Mouse (Mus musculus): ENCODE data around the gene Scaf8. TPM values are rescaled to one million over a fixed set of nuclear protein-coding genes. Genes with fewer than 3 reads are reported as not detected.
"Not testable (repeated sequence)": the region's sequence is repeated elsewhere in the genome, so short reads cannot be mapped to it uniquely, and the experiment has no call there.

Gene Scaf8
- polyA plus RNA-seq, 1 experiment from 2014 or later = 20.9 TPM

GRCm38 (mm10) chr17:3135346-3135745 is 20.6 kb downstream of the Scaf8 start:
- Histone ChIP-seq H3K9me3 (replicated peaks) (no peaks in the 10 kb centered on the region), H3K27me3 (ENCODE audit: low read depth, poor library complexity, severe bottlenecking) (no peaks in the 10 kb centered on the region), H3K4me3 (no peak overlapping the region), H3K27ac (replicated peaks) (no peak overlapping the region), H3K36me3 (peaks cover 64% of the 10 kb centered on the region), H3K4me1 (no peaks in the 10 kb centered on the region)
- no peak for DNase-seq (ENCODE audit: low spot score)

GRCm38 (mm10) chr17:3136127-3136526 is 21.4 kb downstream of the Scaf8 start:
- H3K4me3 ChIP-seq = no peak overlapping the region
- no peaks in the 10 kb centered on the region for H3K4me1 ChIP-seq
- H3K9me3 ChIP-seq (replicated peaks) = no peaks in the 10 kb centered on the region
- peaks cover 62% of the 10 kb centered on the region for H3K36me3 ChIP-seq
- DNase-seq (ENCODE audit: low spot score) = no peak
- 89% methylated on average over 7 of the region's 7 CpGs for WGBS
- no peaks in the 10 kb centered on the region for H3K27me3 ChIP-seq (ENCODE audit: low read depth, poor library complexity, severe bottlenecking)
- no peak overlapping the region for H3K27ac ChIP-seq (replicated peaks)

GRCm38 (mm10) chr17:3138387-3138786 is 23.6 kb downstream of the Scaf8 start:
- Histone ChIP-seq H3K4me3 (no peak overlapping the region), H3K27ac (replicated peaks) (no peak overlapping the region), H3K9me3 (replicated peaks) (no peaks in the 10 kb centered on the region), H3K4me1 (no peaks in the 10 kb centered on the region), H3K27me3 (ENCODE audit: low read depth, poor library complexity, severe bottlenecking) (no peaks in the 10 kb centered on the region), H3K36me3 (peaks cover 45% of the 10 kb centered on the region; the same call in 1 of the 2 replicates)
- DNase-seq (ENCODE audit: low spot score) = no peak
- WGBS = 80% methylated on average over 3 of the region's 3 CpGs

GRCm38 (mm10) chr17:3140100-3140499 is 25.3 kb downstream of the Scaf8 start:
- DNase-seq (ENCODE audit: low spot score) = no peak
- no peak overlapping the region for H3K27ac ChIP-seq (replicated peaks)
- no peaks in the 10 kb centered on the region for H3K9me3 ChIP-seq (replicated peaks)
- peaks cover 38% of the 10 kb centered on the region for H3K36me3 ChIP-seq
- 88% methylated on average over 1 of the region's 1 CpGs for WGBS
- H3K27me3 ChIP-seq (ENCODE audit: low read depth, poor library complexity, severe bottlenecking) = no peaks in the 10 kb centered on the region
- no peak overlapping the region for H3K4me3 ChIP-seq
- H3K4me1 ChIP-seq = no peaks in the 10 kb centered on the region

- WGBS = 81% methylated on average over 1 of the region's 1 CpGs
- Histone ChIP-seq H3K27me3 (ENCODE audit: low read depth, poor library complexity, severe bottlenecking) (no peaks in the 10 kb centered on the region), H3K27ac (replicated peaks) (no peak overlapping the region), H3K36me3 (peaks cover 65% of the 10 kb centered on the region), H3K9me3 (replicated peaks) (no peaks in the 10 kb centered on the region), H3K4me1 (no peaks in the 10 kb centered on the region), H3K4me3 (no peak overlapping the region)
- no peak for DNase-seq (ENCODE audit: low spot score)
Observed at GRCm38 (mm10) chr17:3148853-3149252, 34.1 kb downstream of the Scaf8 start.

- no peak for DNase-seq (ENCODE audit: low spot score)
- Histone ChIP-seq H3K4me1 (no peaks in the 10 kb centered on the region), H3K27me3 (ENCODE audit: low read depth, poor library complexity, severe bottlenecking) (no peaks in the 10 kb centered on the region), H3K9me3 (replicated peaks) (no peaks in the 10 kb centered on the region), H3K36me3 (peaks cover 71% of the 10 kb centered on the region), H3K27ac (replicated peaks) (no peak overlapping the region), H3K4me3 (no peak overlapping the region)
- WGBS = 84% methylated on average over 1 of the region's 1 CpGs
Observed at GRCm38 (mm10) chr17:3149541-3149940, 34.8 kb downstream of the Scaf8 start.

GRCm38 (mm10) chr17:3150701-3151100 is 35.9 kb downstream of the Scaf8 start:
- H3K4me3 ChIP-seq; H3K4me1 ChIP-seq; H3K27me3 ChIP-seq (ENCODE audit: low read depth, poor library complexity, severe bottlenecking); H3K27ac ChIP-seq (replicated peaks); H3K9me3 ChIP-seq (replicated peaks); DNase-seq (ENCODE audit: low spot score): not testable (repeated sequence)
- WGBS = 82% methylated on average over 1 of the region's 1 CpGs
- peaks cover 72% of the 10 kb centered on the region for H3K36me3 ChIP-seq

GRCm38 (mm10) chr17:3151181-3151580 is 36.4 kb downstream of the Scaf8 start:
- H3K27me3 ChIP-seq (ENCODE audit: low read depth, poor library complexity, severe bottlenecking) = no peaks in the 10 kb centered on the region
- no peaks in the 10 kb centered on the region for H3K9me3 ChIP-seq (replicated peaks)
- no peaks in the 10 kb centered on the region for H3K4me1 ChIP-seq
- no peak for DNase-seq (ENCODE audit: low spot score)
- no peak overlapping the region for H3K4me3 ChIP-seq
- no peak overlapping the region for H3K27ac ChIP-seq (replicated peaks)
- H3K36me3 ChIP-seq = peaks cover 72% of the 10 kb centered on the region

GRCm38 (mm10) chr17:3156176-3156575 is 41.4 kb downstream of the Scaf8 start:
- H3K9me3 ChIP-seq (replicated peaks); H3K4me3 ChIP-seq; DNase-seq (ENCODE audit: low spot score); H3K27me3 ChIP-seq (ENCODE audit: low read depth, poor library complexity, severe bottlenecking); H3K27ac ChIP-seq (replicated peaks); H3K4me1 ChIP-seq: not testable (repeated sequence)
- WGBS = 91% methylated on average over 9 of the region's 9 CpGs
- peaks cover 80% of the 10 kb centered on the region for H3K36me3 ChIP-seq

- H3K4me3 ChIP-seq = no peak overlapping the region
- H3K4me1 ChIP-seq = no peaks in the 10 kb centered on the region
- DNase-seq (ENCODE audit: low spot score) = no peak
- H3K27ac ChIP-seq (replicated peaks) = no peak overlapping the region
- no peaks in the 10 kb centered on the region for H3K9me3 ChIP-seq (replicated peaks)
- peaks cover 81% of the 10 kb centered on the region for H3K36me3 ChIP-seq
- H3K27me3 ChIP-seq (ENCODE audit: low read depth, poor library complexity, severe bottlenecking) = no peaks in the 10 kb centered on the region
Observed at GRCm38 (mm10) chr17:3157016-3157415, 42.2 kb downstream of the Scaf8 start.

GRCm38 (mm10) chr17:3162905-3163304 is 48.1 kb downstream of the Scaf8 start:
- Histone ChIP-seq H3K9me3 (replicated peaks) (no peaks in the 10 kb centered on the region), H3K27me3 (ENCODE audit: low read depth, poor library complexity, severe bottlenecking) (no peaks in the 10 kb centered on the region), H3K4me3 (no peak overlapping the region), H3K27ac (replicated peaks) (no peak overlapping the region), H3K36me3 (peaks cover 89% of the 10 kb centered on the region), H3K4me1 (no peaks in the 10 kb centered on the region)
- DNase-seq (ENCODE audit: low spot score) = no peak
- WGBS = 94% methylated on average over 4 of the region's 4 CpGs

- 97% methylated on average over 1 of the region's 1 CpGs for WGBS
Observed at GRCm38 (mm10) chr17:3180425-3180945, 65.7 kb downstream of the Scaf8 start.

GRCm38 (mm10) chr17:3195483-3195882 is 80.7 kb downstream of the Scaf8 start:
- not testable (repeated sequence) for DNase-seq (ENCODE audit: low spot score); H3K4me1 ChIP-seq; H3K4me3 ChIP-seq; H3K27me3 ChIP-seq (ENCODE audit: low read depth, poor library complexity, severe bottlenecking); H3K27ac ChIP-seq (replicated peaks); H3K9me3 ChIP-seq (replicated peaks)
- peaks cover 96% of the 10 kb centered on the region for H3K36me3 ChIP-seq

More at GRCm38 (mm10) chr17:3180425-3180945, 65.7 kb downstream of the Scaf8 start:
- H3K36me3 ChIP-seq = peaks cover 88% of the 10 kb centered on the region
- not testable (repeated sequence) for H3K27ac ChIP-seq (replicated peaks); H3K27me3 ChIP-seq (ENCODE audit: low read depth, poor library complexity, severe bottlenecking); H3K4me3 ChIP-seq; DNase-seq (ENCODE audit: low spot score); H3K9me3 ChIP-seq (replicated peaks); H3K4me1 ChIP-seq

- WGBS = 85% methylated on average over 8 of the region's 8 CpGs
- no peak for DNase-seq (ENCODE audit: low spot score)
- H3K4me1 ChIP-seq = no peaks in the 10 kb centered on the region
- H3K9me3 ChIP-seq (replicated peaks) = no peaks in the 10 kb centered on the region
- H3K36me3 ChIP-seq = peaks cover 99% of the 10 kb centered on the region
- H3K4me3 ChIP-seq = no peak overlapping the region
- no peaks in the 10 kb centered on the region for H3K27me3 ChIP-seq (ENCODE audit: low read depth, poor library complexity, severe bottlenecking)
- H3K27ac ChIP-seq (replicated peaks) = no peak overlapping the region
Observed at GRCm38 (mm10) chr17:3200328-3200727, 85.6 kb downstream of the Scaf8 start.
